Mouse (Mus musculus): Measurements from ENCODE around the gene Dnm1. TPM values are rescaled to one million over a fixed set of nuclear protein-coding genes. Genes with fewer than 3 reads are reported as not detected.

The Dnm1 gene
- polyA plus RNA-seq, 1 experiment: 10.7 TPM

DNA sequence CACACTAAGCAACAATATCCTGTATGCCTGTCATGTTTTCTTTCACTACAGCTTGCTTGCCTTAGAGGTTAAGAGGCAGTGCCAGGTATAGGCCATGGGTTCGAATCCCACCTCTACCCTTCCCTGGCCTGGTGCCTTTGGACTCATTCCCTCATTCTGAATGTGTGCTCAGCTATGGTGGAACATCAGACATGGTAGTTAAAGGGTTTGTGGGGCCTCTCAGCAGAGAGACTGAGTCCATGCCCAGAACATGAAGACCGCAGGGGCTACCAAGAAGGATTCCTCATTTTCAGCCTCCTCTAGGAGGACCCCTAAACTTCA, 9.8 kb downstream of the Dnm1 start:
- 96% methylated on average over 2 of the region's 2 CpGs for WGBS
- no peak for DNase-seq
- no peaks in the 10 kb centered on the region for H3K27me3 ChIP-seq (ENCODE audit: control insufficient read depth, insufficient read depth, low read length)
- H3K4me3 ChIP-seq (ENCODE audit: control insufficient read depth, insufficient read depth, low read length): no peak overlapping the region
- H3K36me3 ChIP-seq (ENCODE audit: control insufficient read depth, insufficient read depth, low read length): no peaks in the 10 kb centered on the region
- H3K27ac ChIP-seq (ENCODE audit: control insufficient read depth, insufficient read depth, low read length): no peak overlapping the region
- TF ChIP-seq CTCF (IDR thresholded peaks at IDR 0.05; ENCODE audit: borderline replicate concordance, control insufficient read depth, extremely low read depth, insufficient read depth, low read length, poor library complexity) (no peak), POLR2A (IDR thresholded peaks at IDR 0.05; ENCODE audit: control insufficient read depth, extremely low read depth, insufficient read depth, low read length, poor library complexity) (no peak)
- no peaks in the 10 kb centered on the region for H3K4me1 ChIP-seq (replicated peaks; ENCODE audit: control insufficient read depth, insufficient read depth, low read length)

DNA sequence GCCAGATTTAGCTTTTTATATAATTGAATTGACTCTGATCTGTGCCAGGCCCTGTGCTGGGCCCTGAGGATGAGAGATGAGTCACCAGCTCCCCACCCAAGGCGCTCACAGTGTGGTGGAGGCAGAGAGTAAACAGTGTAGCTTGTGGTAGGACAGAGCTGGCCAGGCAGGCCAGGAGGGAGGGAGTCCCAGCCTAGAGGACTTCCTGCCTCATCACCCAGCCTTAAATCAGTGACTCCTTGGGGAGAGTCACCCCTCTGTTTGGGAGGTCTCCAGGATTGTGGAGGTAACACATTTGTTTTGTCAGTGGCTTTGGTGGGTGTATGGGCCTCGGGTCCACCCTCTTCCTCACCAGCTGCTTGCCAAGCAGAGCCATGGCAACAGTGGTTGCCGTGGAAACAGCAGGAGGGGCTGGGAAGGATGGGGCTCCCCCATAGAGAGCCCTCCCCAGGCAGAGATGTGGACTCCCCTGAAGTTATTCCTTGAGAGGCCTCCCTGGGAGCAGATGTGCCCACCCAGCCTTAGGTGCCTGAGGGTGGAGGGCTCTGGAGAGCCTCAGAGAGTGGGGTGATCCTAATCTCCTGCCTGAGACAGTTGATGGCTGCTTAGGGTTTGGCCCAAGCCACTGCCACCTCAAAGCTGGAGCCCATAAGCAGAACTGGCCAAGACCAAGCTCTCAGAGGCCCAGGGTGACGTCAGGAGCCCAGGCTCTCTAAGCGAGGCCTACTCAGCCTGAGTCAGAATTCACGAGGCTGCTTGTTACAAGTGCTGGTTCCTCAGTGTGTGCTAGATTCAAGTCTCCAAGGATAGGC, 10.4 kb downstream of the Dnm1 start:
- Histone ChIP-seq H3K27ac (ENCODE audit: control insufficient read depth, insufficient read depth, low read length) (no peak overlapping the region; the same call in 1 of the 2 replicates), H3K36me3 (ENCODE audit: control insufficient read depth, insufficient read depth, low read length) (no peaks in the 10 kb centered on the region), H3K4me3 (ENCODE audit: control insufficient read depth, insufficient read depth, low read length) (no peak overlapping the region), H3K27me3 (ENCODE audit: control insufficient read depth, insufficient read depth, low read length) (no peaks in the 10 kb centered on the region), H3K4me1 (replicated peaks; ENCODE audit: control insufficient read depth, insufficient read depth, low read length) (no peaks in the 10 kb centered on the region)
- WGBS: 79% methylated on average over 6 of the region's 6 CpGs
- no peak for TF ChIP-seq POLR2A (IDR thresholded peaks at IDR 0.05; ENCODE audit: control insufficient read depth, extremely low read depth, insufficient read depth, low read length, poor library complexity)
- TF ChIP-seq CTCF (IDR thresholded peaks at IDR 0.05; ENCODE audit: borderline replicate concordance, control insufficient read depth, extremely low read depth, insufficient read depth, low read length, poor library complexity): no peak
- DNase-seq: no peak

GRCm38 (mm10) chr2:32342039-32342438, 11.1 kb downstream of the Dnm1 start:
- TF ChIP-seq CTCF (IDR thresholded peaks at IDR 0.05; ENCODE audit: borderline replicate concordance, control insufficient read depth, extremely low read depth, insufficient read depth, low read length, poor library complexity) (no peak), POLR2A (IDR thresholded peaks at IDR 0.05; ENCODE audit: control insufficient read depth, extremely low read depth, insufficient read depth, low read length, poor library complexity) (no peak)
- WGBS: 97% methylated on average over 4 of the region's 4 CpGs
- Histone ChIP-seq H3K27ac (ENCODE audit: control insufficient read depth, insufficient read depth, low read length) (no peak overlapping the region), H3K27me3 (ENCODE audit: control insufficient read depth, insufficient read depth, low read length) (no peaks in the 10 kb centered on the region), H3K4me1 (replicated peaks; ENCODE audit: control insufficient read depth, insufficient read depth, low read length) (no peaks in the 10 kb centered on the region), H3K36me3 (ENCODE audit: control insufficient read depth, insufficient read depth, low read length) (no peaks in the 10 kb centered on the region), H3K4me3 (ENCODE audit: control insufficient read depth, insufficient read depth, low read length) (no peak overlapping the region)
- DNase-seq: no peak

- no peak for TF ChIP-seq POLR2A (IDR thresholded peaks at IDR 0.05; ENCODE audit: control insufficient read depth, extremely low read depth, insufficient read depth, low read length, poor library complexity)
- no peak for TF ChIP-seq CTCF (IDR thresholded peaks at IDR 0.05; ENCODE audit: borderline replicate concordance, control insufficient read depth, extremely low read depth, insufficient read depth, low read length, poor library complexity)
- H3K4me1 ChIP-seq (replicated peaks; ENCODE audit: control insufficient read depth, insufficient read depth, low read length): no peaks in the 10 kb centered on the region
Measured at GRCm38 (mm10) chr2:32341634-32341939, 11.6 kb downstream of the Dnm1 start.

DNA sequence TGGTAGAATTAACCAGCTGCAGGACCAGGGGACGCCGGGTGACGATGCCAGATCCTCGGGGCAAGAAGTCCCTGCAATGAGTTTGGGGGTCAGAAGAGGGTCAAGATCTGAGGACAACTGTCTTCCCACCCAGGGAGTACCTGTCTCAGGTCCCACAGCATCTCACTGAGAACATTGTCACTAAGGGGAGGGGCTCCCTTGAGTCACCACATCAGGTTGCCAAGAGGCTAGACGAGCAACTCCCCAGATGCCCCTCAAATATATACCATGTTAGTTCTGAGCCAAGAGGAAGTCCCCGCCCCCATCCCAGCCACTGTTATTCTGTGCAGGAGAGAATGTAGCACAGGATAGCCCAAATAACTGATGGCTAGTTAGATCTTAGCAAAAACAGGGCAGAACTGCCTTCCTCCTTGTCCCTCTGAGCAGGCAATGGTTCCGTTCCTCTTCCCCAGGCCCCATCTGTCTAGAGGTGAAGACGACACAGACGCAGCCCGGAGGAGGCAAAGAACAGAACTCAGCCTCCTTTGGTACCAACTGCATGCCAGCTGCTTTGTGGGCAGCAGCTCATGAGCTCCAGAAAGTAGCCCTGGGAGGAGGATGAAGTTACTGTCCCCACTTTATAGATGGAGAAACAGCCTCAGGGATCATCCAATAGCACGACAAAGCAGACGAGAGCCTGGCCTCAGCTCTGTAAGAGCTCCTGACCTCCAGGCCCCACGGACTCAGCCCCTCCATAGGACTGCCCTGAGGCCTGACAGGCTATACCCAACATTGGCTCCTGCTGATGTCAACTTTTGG, 12.1 kb downstream of the Dnm1 start:
- Histone ChIP-seq H3K4me1 (replicated peaks; ENCODE audit: control insufficient read depth, insufficient read depth, low read length) (no peaks in the 10 kb centered on the region), H3K27me3 (ENCODE audit: control insufficient read depth, insufficient read depth, low read length) (no peaks in the 10 kb centered on the region), H3K27ac (ENCODE audit: control insufficient read depth, insufficient read depth, low read length) (no peak overlapping the region), H3K36me3 (ENCODE audit: control insufficient read depth, insufficient read depth, low read length) (no peaks in the 10 kb centered on the region), H3K4me3 (ENCODE audit: control insufficient read depth, insufficient read depth, low read length) (no peak overlapping the region)
- TF ChIP-seq POLR2A (IDR thresholded peaks at IDR 0.05; ENCODE audit: control insufficient read depth, extremely low read depth, insufficient read depth, low read length, poor library complexity) (no peak), CTCF (IDR thresholded peaks at IDR 0.05; ENCODE audit: borderline replicate concordance, control insufficient read depth, extremely low read depth, insufficient read depth, low read length, poor library complexity) (no peak)
- DNase-seq: no peak
- 87% methylated on average over 13 of the region's 13 CpGs for WGBS

More at GRCm38 (mm10) chr2:32341634-32341939, 11.6 kb downstream of the Dnm1 start:
- no peak overlapping the region for H3K4me3 ChIP-seq (ENCODE audit: control insufficient read depth, insufficient read depth, low read length)
- no peaks in the 10 kb centered on the region for H3K36me3 ChIP-seq (ENCODE audit: control insufficient read depth, insufficient read depth, low read length)
- WGBS: 95% methylated on average over 4 of the region's 4 CpGs
- no peak overlapping the region for H3K27ac ChIP-seq (ENCODE audit: control insufficient read depth, insufficient read depth, low read length)
- no peak for DNase-seq
- H3K27me3 ChIP-seq (ENCODE audit: control insufficient read depth, insufficient read depth, low read length): no peaks in the 10 kb centered on the region

DNA sequence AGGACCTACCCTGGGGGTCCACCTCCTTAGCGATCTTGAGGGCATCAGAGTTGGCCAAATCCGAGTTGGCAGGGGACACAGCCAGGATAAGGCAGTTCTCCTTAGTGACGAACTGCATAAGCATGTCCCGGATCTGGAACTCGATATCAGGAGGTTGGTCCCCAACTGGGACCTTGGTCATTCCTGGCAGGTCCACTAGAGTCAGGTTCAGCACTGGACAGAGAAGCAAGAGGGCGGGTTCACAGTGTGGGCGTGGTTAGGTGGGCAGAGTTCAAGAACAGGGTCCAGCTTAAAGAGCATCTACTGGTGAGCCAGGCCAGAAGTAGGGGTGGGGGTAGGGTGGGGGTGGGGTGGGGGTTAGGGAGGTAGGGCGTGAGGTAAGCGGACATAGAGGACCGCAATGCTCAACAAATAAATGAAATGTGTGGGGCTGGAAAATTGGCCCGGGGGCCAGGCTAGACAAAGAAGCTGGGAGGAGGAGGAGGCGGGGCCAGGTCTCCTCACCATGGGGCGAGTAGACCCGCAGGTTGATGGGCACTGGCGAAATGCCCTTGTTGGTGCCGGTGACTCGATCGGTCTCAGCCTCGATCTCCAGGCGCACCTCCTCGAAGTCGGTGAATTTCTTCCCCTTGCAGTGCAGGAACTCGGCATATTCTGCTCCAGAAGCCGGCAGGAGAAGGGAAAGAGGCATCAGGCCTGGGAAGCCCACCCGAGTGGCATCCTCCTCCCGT, 13.1 kb downstream of the Dnm1 start:
- Histone ChIP-seq H3K36me3 (ENCODE audit: control insufficient read depth, insufficient read depth, low read length) (no peaks in the 10 kb centered on the region), H3K27ac (ENCODE audit: control insufficient read depth, insufficient read depth, low read length) (no peak overlapping the region), H3K4me3 (ENCODE audit: control insufficient read depth, insufficient read depth, low read length) (no peak overlapping the region), H3K4me1 (replicated peaks; ENCODE audit: control insufficient read depth, insufficient read depth, low read length) (no peaks in the 10 kb centered on the region), H3K27me3 (ENCODE audit: control insufficient read depth, insufficient read depth, low read length) (no peaks in the 10 kb centered on the region)
- DNase-seq: no peak
- TF ChIP-seq CTCF (IDR thresholded peaks at IDR 0.05; ENCODE audit: borderline replicate concordance, control insufficient read depth, extremely low read depth, insufficient read depth, low read length, poor library complexity) (no peak), POLR2A (IDR thresholded peaks at IDR 0.05; ENCODE audit: control insufficient read depth, extremely low read depth, insufficient read depth, low read length, poor library complexity) (no peak)
- 65% methylated on average over 26 of the region's 26 CpGs for WGBS

Measured in thymus, adult 2 months (tissue).